Mouse (Mus musculus) gastrocnemius, adult 2 months (tissue): ENCODE measurements around the gene Ryr2. TPM values are rescaled to one million over a fixed set of nuclear protein-coding genes. Genes with fewer than 3 reads are reported as not detected.

Experiments used
- DNase-seq: peaks from one replicate; pipeline ENCODE4 v3.0.0; 2022
- H3K27ac ChIP-seq: fragments of 200-600 bp; 2 replicates; pipeline ENCODE4 v1.8.1; 2022; ENCODE audit warnings: mild to moderate bottlenecking
- H3K4me3 ChIP-seq: fragments of 200-600 bp; 2 replicates; pipeline ENCODE4 v1.8.1; 2022; ENCODE audit warnings: mild to moderate bottlenecking, moderate library complexity
- CTCF ChIP-seq: fragments of 200-600 bp; IDR thresholded peaks from 2 replicates; pipeline ENCODE4 v1.8.1; 2022; ENCODE audit warnings: antibody characterized with exemption, mild to moderate bottlenecking, moderate library complexity
- intact Hi-C: fragments of 180-260 bp; cut with DNase I; formaldehyde crosslinking; loops from one replicate; pipeline ENCODE4 v1.15.1; 2025
- total RNA-seq, 2 experiments: library from RNA; stranded (reverse); gene quantifications; 2 replicates each; pipeline ENCODE4 v1.2.3; 2021

Ryr2 gene
- total RNA-seq, 2 experiments from 2014 or later: 0.18 to 0.20 TPM

DNA sequence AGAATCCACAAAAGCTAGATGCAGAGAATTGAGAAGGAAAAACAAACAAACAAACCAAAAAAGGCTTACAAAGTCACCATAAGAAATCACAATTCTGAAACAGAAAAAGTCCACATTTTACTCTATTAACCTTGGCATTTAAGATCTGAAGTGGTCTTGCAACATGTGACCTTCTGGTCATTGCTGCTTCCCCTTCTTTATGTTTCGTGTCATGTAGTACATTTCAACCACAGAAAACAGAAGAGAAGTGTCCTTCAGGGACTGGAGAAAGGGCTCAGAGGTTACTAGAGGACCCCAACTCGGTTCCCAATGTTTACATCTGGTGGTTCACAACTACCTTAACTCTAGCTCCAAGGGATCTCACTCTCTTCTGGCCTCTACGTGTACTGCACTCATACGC lies 59.7 kb downstream of the Ryr2 start:
- intact Hi-C loops: no loop called here
- H3K4me3 ChIP-seq: no peak overlapping the region
- TF ChIP-seq CTCF: no peak
- DNase-seq: no peak
- no peak overlapping the region for H3K27ac ChIP-seq

DNA sequence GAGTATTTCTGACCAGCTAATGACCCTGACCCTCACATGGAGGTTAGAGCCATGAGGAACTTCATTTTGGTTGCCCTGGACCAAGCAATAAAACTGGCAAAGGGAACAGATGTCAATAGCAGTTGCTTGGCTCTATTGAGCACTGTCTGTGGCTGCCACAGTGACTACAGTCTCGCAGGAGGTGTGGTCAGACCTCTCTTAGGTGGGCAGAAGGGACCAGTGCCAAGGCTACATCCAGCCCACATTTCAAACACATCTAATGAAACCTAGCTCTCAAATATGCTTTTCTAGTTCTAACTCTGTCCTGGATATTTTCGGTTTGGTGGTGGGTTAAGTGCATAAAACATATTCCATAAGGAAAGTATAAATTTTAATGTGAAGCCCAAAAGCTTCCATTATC lies 62.0 kb downstream of the Ryr2 start:
- intact Hi-C loops: no loop called here
- DNase-seq: no peak
- Histone ChIP-seq H3K27ac (no peak overlapping the region), H3K4me3 (no peak overlapping the region)
- no peak for TF ChIP-seq CTCF

DNA sequence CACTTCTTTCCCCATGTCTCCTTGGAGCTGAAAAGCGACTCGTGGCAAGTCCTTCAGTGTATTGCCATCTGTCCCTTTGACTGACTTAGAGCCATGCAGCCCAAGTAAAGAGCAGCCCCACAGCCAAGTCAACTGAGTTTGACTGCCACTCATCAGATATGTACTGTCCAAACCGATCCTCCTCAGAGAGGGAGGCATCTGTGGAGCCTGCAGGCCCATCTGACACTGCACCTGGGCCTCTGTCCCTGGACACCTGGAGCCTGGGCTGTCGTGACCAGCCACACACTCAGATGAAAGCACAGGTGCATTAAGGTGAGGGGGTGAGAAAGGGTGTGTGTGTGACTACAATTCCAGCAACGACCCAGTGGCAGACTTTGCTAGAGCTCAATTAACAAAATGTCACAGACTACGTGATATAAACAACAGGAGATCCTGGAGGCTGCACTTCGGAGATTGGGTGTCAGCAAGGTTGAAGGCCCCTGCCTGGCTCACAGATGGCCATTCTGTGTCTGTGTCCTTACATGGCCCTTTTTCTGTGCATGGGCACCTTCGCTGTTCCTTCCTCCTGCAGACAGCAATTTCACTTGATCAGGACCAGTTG lies 63.8 kb downstream of the Ryr2 start:
- no peak for TF ChIP-seq CTCF
- H3K27ac ChIP-seq: no peak overlapping the region
- no peak overlapping the region for H3K4me3 ChIP-seq
- no peak for DNase-seq
- intact Hi-C loops: no loop called here

DNA sequence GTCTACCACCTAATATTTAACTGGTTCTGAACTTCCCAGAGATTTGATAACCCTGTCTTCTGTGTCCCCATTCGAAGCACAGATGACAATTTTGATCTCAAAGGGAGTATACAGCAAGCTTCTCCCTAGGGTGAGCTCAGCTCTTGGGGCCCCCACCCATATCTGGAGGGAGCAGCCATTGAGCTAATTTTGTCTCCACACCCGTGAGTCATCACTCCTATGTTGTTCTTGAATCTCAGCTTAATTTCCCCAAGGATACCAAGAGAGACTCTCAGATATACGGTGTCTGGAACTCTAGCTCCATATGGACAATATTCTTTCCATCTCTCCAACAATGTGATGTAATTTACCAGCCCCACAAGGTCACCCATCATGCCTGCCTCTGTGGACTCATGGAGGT lies 66.8 kb downstream of the Ryr2 start:
- TF ChIP-seq CTCF: no peak
- no peak overlapping the region for H3K27ac ChIP-seq
- no peak overlapping the region for H3K4me3 ChIP-seq
- intact Hi-C loops: no loop called here
- DNase-seq: no peak

DNA sequence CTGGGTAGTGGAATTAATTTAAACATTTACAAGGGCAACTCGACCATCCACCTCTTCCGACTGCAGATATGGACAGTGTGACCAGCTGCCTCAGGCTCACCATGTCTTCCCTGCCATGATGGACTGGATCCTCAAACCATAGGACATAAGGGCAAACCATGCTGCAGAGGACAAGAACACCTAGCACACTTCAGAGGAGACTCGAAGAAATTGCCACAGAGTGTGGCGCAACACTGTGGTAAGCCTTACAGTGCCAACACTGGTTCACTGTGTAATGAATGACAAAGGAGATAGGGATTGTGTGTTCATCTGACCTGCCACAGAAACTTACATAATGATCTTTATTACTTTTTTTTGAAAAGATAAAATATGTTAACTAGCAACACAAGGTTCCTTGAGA lies 68.1 kb downstream of the Ryr2 start:
- no peak overlapping the region for H3K4me3 ChIP-seq
- intact Hi-C loops: no loop called here
- no peak overlapping the region for H3K27ac ChIP-seq
- no peak for TF ChIP-seq CTCF
- DNase-seq: no peak

DNA sequence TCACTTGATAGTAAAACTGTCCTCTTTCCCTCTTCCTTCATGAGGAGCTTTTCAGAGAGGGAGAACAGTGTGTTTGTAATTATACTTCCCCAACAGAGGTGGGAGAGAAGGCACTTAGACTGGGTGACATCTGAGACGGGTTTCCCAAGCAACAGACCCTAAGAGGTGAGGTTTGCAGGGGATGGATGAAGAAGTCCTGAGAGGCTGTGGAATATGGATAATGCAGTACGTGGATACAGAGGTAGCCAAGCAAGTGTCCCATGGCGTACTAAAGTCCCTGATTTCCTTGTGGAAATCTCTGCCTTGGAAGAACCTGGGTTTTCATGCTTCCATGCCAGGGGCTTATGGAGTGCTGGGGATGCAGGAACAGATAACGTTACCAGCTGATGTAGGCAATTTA lies 69.5 kb downstream of the Ryr2 start:
- H3K27ac ChIP-seq: no peak overlapping the region

DNA sequence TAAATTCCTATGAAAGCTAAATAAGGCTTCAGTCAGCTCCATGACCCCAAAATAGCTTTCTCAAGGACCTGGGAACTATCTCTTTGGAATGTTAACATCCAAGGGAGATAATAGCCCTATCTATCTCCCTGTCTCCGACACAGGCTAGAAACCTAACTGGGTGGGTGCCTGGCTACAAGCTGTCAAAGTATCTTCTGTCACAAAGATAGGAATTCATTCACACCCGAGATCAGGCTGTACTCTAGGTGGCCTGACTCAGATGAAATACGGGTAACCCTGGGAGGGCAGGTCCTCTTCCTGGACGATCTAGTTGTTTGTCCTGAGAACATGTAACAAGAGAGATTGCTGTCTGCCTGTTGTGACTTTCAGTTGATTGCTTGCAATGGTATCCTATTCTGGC lies 69.9 kb downstream of the Ryr2 start:
- H3K27ac ChIP-seq: no peak overlapping the region
- no peak for DNase-seq
- no peak overlapping the region for H3K4me3 ChIP-seq
- intact Hi-C loops: no loop called here
- TF ChIP-seq CTCF: no peak

More for the DNA sequence above, 69.5 kb downstream of the Ryr2 start:
- intact Hi-C loops: no loop called here
- TF ChIP-seq CTCF: no peak
- DNase-seq: no peak
- no peak overlapping the region for H3K4me3 ChIP-seq

DNA sequence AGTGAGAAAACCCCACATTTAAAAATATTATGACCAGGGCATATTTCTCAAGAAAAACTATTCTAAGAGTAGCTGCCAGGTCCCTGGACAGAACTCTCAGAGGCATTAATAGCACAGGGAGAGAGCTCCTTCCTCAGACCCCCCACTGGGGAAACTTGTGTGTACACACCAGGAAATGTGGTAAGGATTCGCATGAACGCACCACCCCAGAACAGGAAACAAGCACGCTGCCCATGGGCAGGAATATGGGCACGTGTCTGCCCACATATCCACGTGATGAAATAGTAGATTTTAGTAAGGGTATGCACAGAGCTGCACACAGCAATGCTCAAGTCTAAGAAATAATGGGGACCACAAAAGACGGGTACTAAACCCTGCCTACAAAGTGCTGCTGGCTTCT lies 72.8 kb downstream of the Ryr2 start:
- DNase-seq: no peak
- Histone ChIP-seq H3K27ac (no peak overlapping the region), H3K4me3 (no peak overlapping the region)
- TF ChIP-seq CTCF: no peak
- intact Hi-C loops: no loop called here

DNA sequence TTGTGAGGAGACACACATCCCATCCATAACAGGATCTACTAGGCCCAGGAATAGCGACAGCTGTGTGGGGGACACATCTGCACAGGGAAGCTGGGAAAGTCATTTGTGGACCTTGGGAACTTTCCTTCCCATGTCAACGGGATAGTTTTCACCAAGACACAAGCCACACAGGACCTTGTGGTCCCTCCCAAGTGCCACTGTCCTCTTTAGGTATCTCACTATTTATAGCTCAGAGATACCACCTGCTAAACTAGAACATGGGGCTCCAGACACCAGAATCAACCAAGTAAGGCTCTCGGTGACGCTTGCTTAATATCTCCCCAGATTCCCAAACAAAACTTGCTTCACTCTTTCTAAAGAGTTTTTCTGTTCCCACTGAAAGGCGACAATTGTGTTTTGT lies 73.5 kb downstream of the Ryr2 start:
- Histone ChIP-seq H3K27ac (no peak overlapping the region), H3K4me3 (no peak overlapping the region)
- intact Hi-C loops: no loop called here
- no peak for DNase-seq
- TF ChIP-seq CTCF: no peak

DNA sequence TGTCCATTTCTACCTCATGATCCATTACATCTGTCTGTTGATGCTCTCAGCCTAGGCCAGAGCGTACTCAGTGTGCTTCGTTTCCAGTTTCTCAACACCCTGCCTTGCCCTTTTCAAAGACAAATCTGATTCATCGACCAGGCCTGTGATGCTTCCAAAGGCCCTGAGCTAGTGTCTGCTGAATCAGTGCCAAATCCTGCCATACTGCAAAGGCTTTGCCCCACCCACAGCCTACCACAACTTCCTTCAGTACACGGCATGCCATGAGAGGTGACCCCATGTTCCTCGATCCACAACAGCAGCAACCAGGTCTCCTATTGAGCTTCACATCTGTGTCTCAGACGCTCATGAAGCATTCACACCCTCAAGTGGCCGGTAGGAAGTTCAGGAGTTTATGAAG lies 76.9 kb downstream of the Ryr2 start:
- intact Hi-C loops: no loop called here
- Histone ChIP-seq H3K27ac (no peak overlapping the region), H3K4me3 (no peak overlapping the region)
- DNase-seq: no peak
- no peak for TF ChIP-seq CTCF

DNA sequence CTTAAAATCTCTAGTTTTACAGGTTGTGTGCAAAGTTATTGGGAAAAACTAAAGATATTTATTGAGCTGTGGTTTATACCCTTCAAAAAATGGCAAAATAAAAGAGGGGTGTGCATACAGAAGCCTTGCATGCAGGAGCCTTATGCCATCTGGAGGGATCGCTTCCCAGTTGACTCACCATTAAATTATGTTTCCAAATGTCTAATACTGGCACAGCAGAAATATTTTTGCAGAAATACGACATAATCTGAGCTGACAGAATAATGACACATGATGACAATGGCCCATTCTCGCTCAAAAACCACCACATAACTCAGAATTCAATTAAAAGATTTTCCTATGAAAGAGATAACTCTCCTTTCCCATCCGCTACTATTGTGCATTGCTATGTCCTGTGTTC lies 77.4 kb downstream of the Ryr2 start:
- intact Hi-C loops: no loop called here
- no peak overlapping the region for H3K4me3 ChIP-seq
- no peak for DNase-seq
- TF ChIP-seq CTCF: no peak
- no peak overlapping the region for H3K27ac ChIP-seq

DNA sequence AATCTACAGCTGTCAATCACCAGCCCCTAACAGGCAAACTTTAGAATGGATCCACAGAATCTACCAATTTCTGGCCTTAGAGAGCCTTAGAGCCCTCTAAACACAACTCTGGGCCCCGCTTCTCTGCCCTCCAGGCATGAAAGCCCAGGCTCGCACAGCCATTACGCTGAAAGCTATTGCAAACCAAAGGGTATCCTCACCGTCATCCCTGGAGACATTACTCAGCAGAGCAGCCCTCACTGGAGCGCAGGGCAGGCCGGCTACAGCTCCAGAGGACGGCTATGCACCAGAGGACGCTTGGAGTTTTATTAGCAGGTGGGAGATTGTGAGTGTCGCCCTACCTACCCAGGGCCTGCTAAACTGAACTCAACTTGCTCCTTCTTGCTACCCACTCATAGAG lies 88.7 kb downstream of the Ryr2 start:
- intact Hi-C loops: no loop called here
- Histone ChIP-seq H3K27ac (no peak overlapping the region), H3K4me3 (no peak overlapping the region)
- no peak for TF ChIP-seq CTCF
- no peak for DNase-seq

DNA sequence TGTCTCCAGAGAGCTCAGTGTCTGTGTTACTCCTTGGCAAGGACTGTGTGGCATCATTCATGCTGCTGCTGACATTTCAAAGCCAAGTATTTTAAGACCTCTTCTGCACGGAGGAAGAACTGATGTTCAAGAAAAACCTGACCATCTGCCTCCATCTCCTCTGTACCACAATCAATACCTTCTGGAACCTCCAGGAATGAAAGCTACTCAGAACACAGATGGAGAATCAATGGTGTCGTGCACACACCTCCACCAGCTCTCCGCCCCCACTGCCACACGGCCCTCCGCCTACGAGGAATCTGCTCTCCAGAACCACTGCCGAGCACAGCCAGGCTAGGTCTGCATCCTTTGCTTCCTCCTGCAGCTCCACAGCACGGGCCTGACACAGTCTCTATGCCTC lies 92.8 kb downstream of the Ryr2 start:
- no peak for DNase-seq
- intact Hi-C loops: no loop called here
- Histone ChIP-seq H3K4me3 (no peak overlapping the region), H3K27ac (no peak overlapping the region)
- no peak for TF ChIP-seq CTCF

DNA sequence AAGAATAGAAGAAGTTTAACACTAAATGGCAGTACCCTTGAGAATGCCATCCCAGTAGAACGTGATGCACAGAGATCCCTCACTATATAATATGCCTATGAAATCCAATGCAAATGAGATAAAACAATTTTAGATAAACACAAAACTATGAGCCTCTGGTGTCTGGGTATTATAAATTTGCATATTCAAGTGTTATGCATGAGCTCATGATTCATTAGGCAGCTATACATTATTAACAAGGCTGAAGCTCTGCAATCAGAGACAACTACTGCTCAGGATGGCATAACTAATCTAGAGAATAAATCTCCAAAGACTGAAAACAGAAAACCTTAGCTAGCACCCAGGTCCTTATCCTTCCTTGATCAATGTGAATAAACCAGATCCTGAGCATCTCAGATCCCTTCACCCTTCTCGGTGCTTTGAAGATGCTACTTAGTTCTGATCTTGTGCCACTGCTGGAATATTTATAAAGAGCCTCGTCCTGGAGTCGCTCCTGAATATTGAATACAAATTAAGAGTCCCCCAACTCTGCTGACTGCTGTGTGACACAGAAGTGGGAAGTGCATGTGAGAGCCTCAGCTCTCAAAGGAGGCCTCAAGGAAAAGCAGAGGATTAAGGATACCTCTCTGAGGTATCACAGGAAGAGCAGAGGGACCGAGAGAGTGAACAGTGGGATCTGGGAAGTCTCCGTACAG lies 97.6 kb downstream of the Ryr2 start:
- intact Hi-C loops: no loop called here
- no peak overlapping the region for H3K27ac ChIP-seq
- DNase-seq: no peak
- H3K4me3 ChIP-seq: no peak overlapping the region
- no peak for TF ChIP-seq CTCF
